ENCODE assay signal across 15 mouse cellular contexts in genomic region chr11:61275106-61275505, GRCm38 (mm10).
"Had no signal": no experiment of that assay in that cellular context is flagged by ENCODE, and none has a peak within 500 bp of the region (broad histone marks: within the 10 kb centered on the region; RNA-seq: fewer than 3 reads in every experiment).

No protein-coding gene starts in this region.

- H3K27ac ChIP-seq: intestine, embryonic 15.5 days; limb, embryonic 13.5 days; midbrain, embryonic 12.5 days; neural tube, embryonic 13.5 days had no signal

- H3K4me2 ChIP-seq: intestine, embryonic 15.5 days; limb, embryonic 13.5 days; midbrain, embryonic 12.5 days; neural tube, embryonic 13.5 days had no signal

- H3K36me3 ChIP-seq: intestine, embryonic 15.5 days; limb, embryonic 13.5 days; midbrain, embryonic 12.5 days; neural tube, embryonic 13.5 days had no signal

- H3K27me3 ChIP-seq: intestine, embryonic 15.5 days; limb, embryonic 13.5 days; midbrain, embryonic 12.5 days; neural tube, embryonic 13.5 days had no signal

- H3K9ac ChIP-seq: intestine, embryonic 15.5 days; limb, embryonic 13.5 days; midbrain, embryonic 12.5 days; neural tube, embryonic 13.5 days had no signal

- DNase-seq: kidney, adult 18-20 months; kidney, postnatal 25 days; left cerebral cortex, postnatal 4 days; lung, adult 18-20 months; lung, postnatal 36 days; retina, postnatal 1 day; right cerebral cortex, postnatal 4 days; spleen, adult 18-20 months; thymus, postnatal 4 days had no signal

- H3K9me3 ChIP-seq: intestine, embryonic 15.5 days; limb, embryonic 13.5 days; midbrain, embryonic 12.5 days; neural tube, embryonic 13.5 days had no signal

- ATAC-seq: intestine, embryonic 15.5 days; midbrain, embryonic 16.5 days had no signal

- H3K4me3 ChIP-seq: intestine, embryonic 15.5 days; limb, embryonic 13.5 days; megakaryocyte, embryonic 14.5 days; midbrain, embryonic 12.5 days; neural tube, embryonic 13.5 days had no signal

- H3K4me1 ChIP-seq: intestine, embryonic 15.5 days; megakaryocyte, embryonic 14.5 days; midbrain, embryonic 12.5 days; neural tube, embryonic 13.5 days had no signal
